Mouse (Mus musculus) activated CD4-positive, CD25-positive, alpha-beta regulatory T cell, adult 9 weeks (primary cell): ENCODE measurements around the gene Tex19.1. TPM values are rescaled to one million over a fixed set of nuclear protein-coding genes. Genes with fewer than 3 reads are reported as not detected.

Experiments used
- polyA plus RNA-seq: library from polyadenylated mRNA; unstranded; fragments of 100-300 nt; shearing (Covaris generic); gene quantifications from one replicate; pipeline ENCODE4 v1.2.1, GENCODE M21; 2017

Gene Tex19.1
- polyA plus RNA-seq, result not detected

GRCm38 (mm10) chr11:121145865-121146264, at the start of gene Tex19.1:
Gene Tex19.1 (plus strand): TSS chr11:121146143.

GRCm38 (mm10) chr11:121118577-121118976, 27.4 kb upstream of the Tex19.1 start, which contains the start of gene Tex19.2:
Gene Tex19.2 (minus strand): TSS chr11:121118677.

GRCm38 (mm10) chr11:121159971-121160370, 14.0 kb downstream of the Tex19.1 start, which contains the start of gene Uts2r:
Gene Uts2r (plus strand): TSS chr11:121160271.

Other genes with a start within 250 kb of the Tex19.1 start
- gene Ccdc57, start 213.3 kb upstream of the Tex19.1 start, polyA plus RNA-seq, result 0.50 TPM
- gene Slc16a3, start 197.7 kb upstream of the Tex19.1 start, polyA plus RNA-seq, result 24.1 TPM
- gene Csnk1d, start 154.8 kb upstream of the Tex19.1 start, polyA plus RNA-seq, result 127 TPM
- gene Cd7, start 106.7 kb upstream of the Tex19.1 start, polyA plus RNA-seq, result 68.3 TPM
- not detected for gene Sectm1b, start 82.6 kb upstream of the Tex19.1 start, polyA plus RNA-seq
- gene Sectm1a, start 64.9 kb upstream of the Tex19.1 start, polyA plus RNA-seq, result not detected
- not detected for gene Tex19.2, start 27.5 kb upstream of the Tex19.1 start, polyA plus RNA-seq
- gene Uts2r, start 14.1 kb downstream of the Tex19.1 start, polyA plus RNA-seq, result not detected
- 1.9 TPM for gene Hexdc, start 58.3 kb downstream of the Tex19.1 start, polyA plus RNA-seq
- gene Ogfod3, start 58.6 kb downstream of the Tex19.1 start, polyA plus RNA-seq, result 6.3 TPM
- gene Cybc1, start 83.2 kb downstream of the Tex19.1 start, polyA plus RNA-seq, result 150 TPM
- 53.2 TPM for gene Narf, start 91.1 kb downstream of the Tex19.1 start, polyA plus RNA-seq
- 2.5 TPM for gene Foxk2, start 113.8 kb downstream of the Tex19.1 start, polyA plus RNA-seq
- gene Wdr45b, start 208.3 kb downstream of the Tex19.1 start, polyA plus RNA-seq, result 44.1 TPM
- 0.20 TPM for gene Rab40b, start 242.1 kb downstream of the Tex19.1 start, polyA plus RNA-seq